Mouse (Mus musculus) erythroblast, embryonic 14.5 days (primary cell): ENCODE measurements around the gene Ppef2. TPM values are rescaled to one million over a fixed set of nuclear protein-coding genes. Genes with fewer than 3 reads are reported as not detected.
"Not testable (repeated sequence)": the region's sequence is repeated elsewhere in the genome, so short reads cannot be mapped to it uniquely, and the experiment has no call there.

Source experiments
- H3K27me3 ChIP-seq: 2 replicates; pipeline ENCODE4 v1.6.1; 2012; ENCODE audit warnings: inconsistent platforms; ENCODE audit not compliant: control insufficient read depth
- H3K36me3 ChIP-seq: 2 replicates; pipeline ENCODE4 v1.6.1; 2012; ENCODE audit warnings: mild to moderate bottlenecking, inconsistent platforms; ENCODE audit not compliant: control insufficient read depth
- H3K4me1 ChIP-seq: 2 replicates; pipeline ENCODE4 v1.6.1; 2012; ENCODE audit warnings: inconsistent platforms; ENCODE audit not compliant: control insufficient read depth
- H3K4me3 ChIP-seq: replicated peaks from 2 replicates; pipeline ENCODE3; 2012; ENCODE audit warnings: moderate library complexity, mild to moderate bottlenecking, inconsistent platforms
- H3K9me3 ChIP-seq: 2 replicates; pipeline ENCODE4 v1.6.1; 2012; ENCODE audit warnings: low read length, inconsistent platforms, mixed read lengths; ENCODE audit not compliant: control insufficient read depth
- GATA1 ChIP-seq: IDR thresholded peaks from 2 replicates; pipeline ENCODE4 v1.6.1; 2012; ENCODE audit warnings: low read length, inconsistent platforms, mixed read lengths
- TAL1 ChIP-seq: IDR thresholded peaks from 3 replicates; pipeline ENCODE4 v1.6.1; 2012; ENCODE audit warnings: low read length, inconsistent platforms, mixed read lengths
- polyA plus RNA-seq: library from polyadenylated mRNA; stranded (reverse); fragments of >175 nt; gene quantifications from 2 replicates; pipeline ENCODE4 v1.2.3, GENCODE M21; 2012

Gene Ppef2
- polyA plus RNA-seq, 1 experiment, result not detected

DNA sequence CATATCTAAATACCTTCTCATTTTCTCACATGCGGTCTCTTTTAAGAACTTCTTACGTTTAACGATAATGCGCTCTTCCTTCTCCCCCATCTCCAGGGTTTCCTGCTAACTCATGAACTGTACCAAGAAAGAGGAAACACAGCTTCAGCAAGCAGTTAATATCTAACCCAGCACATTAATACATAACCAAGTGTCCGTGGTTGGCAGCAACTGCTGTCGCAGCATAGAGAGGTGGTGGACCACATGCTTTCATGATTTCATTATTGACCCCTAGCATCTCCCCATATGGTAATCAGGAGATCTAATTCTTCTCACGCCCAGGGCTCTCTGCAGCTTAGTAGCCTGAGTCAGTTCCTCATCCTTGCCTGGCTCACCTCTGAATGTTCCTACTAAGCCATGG is 50.9 kb downstream of the Ppef2 start:
- Histone ChIP-seq H3K4me1 (peaks cover 7% of the 10 kb centered on the region), H3K9me3 (no peaks in the 10 kb centered on the region), H3K4me3 (no peak overlapping the region), H3K36me3 (peaks cover 41% of the 10 kb centered on the region), H3K27me3 (no peaks in the 10 kb centered on the region)
- TF ChIP-seq TAL1, result no peak
- TF ChIP-seq GATA1, result no peak

DNA sequence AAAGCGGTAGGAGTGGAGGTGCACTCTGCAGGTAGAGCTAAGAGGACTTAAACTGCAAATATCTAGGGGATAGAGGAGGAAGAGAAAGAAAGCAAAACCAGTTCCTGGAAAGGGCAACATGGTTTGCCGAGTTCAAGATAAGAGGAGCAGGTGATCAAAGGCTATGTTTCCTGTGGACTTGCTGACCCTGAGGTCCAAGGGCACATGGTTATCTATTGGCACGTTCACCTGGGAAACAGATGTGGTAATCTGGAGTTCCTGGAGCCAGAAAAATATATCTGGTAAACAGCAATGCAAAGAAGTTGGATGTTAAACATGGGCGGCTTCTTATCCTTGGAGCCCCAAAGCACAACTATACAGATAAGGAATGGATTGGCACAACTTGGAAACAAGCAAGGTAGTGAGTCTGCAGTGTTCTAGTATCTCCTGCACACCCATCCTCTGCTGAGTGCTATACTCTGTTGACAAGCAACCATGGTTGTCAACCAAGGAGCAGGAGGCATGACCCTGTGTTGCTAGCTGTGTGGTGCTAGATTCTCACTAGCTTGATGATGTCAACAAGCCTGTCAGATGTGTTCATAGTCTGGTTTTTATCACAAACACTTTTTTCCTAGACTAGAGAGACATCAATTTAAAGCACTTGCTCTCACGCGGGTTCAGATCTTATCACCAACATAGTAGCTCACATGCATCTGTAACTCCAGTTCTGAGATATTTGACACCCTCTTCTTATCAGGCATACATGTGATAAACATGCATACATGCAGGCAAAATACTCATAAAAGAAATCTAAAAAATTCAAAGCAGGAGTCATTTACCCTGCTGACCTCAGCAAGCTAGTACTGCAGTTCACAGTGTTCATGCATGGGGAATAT is 51.7 kb downstream of the Ppef2 start:
- peaks cover 7% of the 10 kb centered on the region for H3K4me1 ChIP-seq
- TF ChIP-seq TAL1 (no peak), GATA1 (no peak)
- no peaks in the 10 kb centered on the region for H3K9me3 ChIP-seq
- H3K36me3 ChIP-seq, result peaks cover 49% of the 10 kb centered on the region
- no peaks in the 10 kb centered on the region for H3K27me3 ChIP-seq
- no peak overlapping the region for H3K4me3 ChIP-seq

- no peaks in the 10 kb centered on the region for H3K9me3 ChIP-seq
- no peaks in the 10 kb centered on the region for H3K4me1 ChIP-seq
- H3K27me3 ChIP-seq, result no peaks in the 10 kb centered on the region
- peaks cover 95% of the 10 kb centered on the region for H3K36me3 ChIP-seq
- no peak for TF ChIP-seq GATA1
- TF ChIP-seq TAL1, result no peak
- H3K4me3 ChIP-seq, result no peak overlapping the region
These were observed 57.8 kb downstream of the Ppef2 start for GRCm38 (mm10) chr5:92198266-92198665.

DNA sequence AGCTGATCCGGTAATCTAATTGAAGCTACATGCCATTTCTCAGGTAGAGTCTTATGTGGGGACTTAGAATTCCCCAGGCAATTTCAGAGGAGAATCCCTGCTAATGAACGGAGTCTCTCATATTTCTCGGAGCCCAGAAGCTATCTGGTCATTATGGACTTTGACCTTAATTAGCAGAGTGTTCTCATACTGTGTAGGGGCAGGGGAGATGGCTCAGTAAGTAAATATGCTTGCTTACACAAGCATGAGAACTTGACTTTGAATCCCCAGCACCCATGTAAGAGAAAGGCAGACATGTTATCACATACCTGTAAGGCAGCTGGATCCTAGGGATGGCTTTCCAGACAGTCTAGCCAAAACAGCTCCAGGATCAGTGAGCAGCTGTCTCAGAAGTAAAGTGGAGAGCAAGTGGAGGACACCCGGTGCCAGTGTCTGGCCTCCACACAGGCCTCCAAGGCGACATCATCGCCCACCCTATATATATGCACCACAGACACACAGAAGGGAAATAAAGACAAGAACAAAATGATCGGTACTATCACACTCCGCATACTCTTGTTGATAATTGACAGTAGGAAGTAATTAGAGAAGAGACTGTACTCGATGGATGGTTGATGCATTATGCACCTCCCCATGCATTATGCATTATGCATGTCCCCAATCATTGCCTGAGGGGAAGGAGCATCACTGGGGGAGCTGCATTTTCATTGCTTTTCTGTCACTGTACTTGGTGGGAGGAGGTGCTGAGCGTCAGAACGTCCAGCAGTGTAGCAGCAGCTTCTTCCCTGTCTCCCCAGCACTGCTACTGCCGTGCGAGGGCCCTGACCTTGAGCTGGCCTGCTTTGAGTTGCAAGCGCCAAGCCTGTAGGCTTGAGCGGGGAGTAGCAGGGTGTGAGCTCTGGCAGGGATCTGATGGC is 58.9 kb downstream of the Ppef2 start:
- no peak overlapping the region for H3K4me3 ChIP-seq
- TF ChIP-seq GATA1, result no peak
- TF ChIP-seq TAL1, result no peak
- no peaks in the 10 kb centered on the region for H3K4me1 ChIP-seq
- no peaks in the 10 kb centered on the region for H3K9me3 ChIP-seq
- no peaks in the 10 kb centered on the region for H3K27me3 ChIP-seq
- H3K36me3 ChIP-seq, result peaks cover 96% of the 10 kb centered on the region

GRCm38 (mm10) chr5:92195716-92196115 is 60.4 kb downstream of the Ppef2 start:
- not testable (repeated sequence) for H3K4me3 ChIP-seq, H3K4me1 ChIP-seq
- H3K36me3 ChIP-seq, result peaks cover 89% of the 10 kb centered on the region

DNA sequence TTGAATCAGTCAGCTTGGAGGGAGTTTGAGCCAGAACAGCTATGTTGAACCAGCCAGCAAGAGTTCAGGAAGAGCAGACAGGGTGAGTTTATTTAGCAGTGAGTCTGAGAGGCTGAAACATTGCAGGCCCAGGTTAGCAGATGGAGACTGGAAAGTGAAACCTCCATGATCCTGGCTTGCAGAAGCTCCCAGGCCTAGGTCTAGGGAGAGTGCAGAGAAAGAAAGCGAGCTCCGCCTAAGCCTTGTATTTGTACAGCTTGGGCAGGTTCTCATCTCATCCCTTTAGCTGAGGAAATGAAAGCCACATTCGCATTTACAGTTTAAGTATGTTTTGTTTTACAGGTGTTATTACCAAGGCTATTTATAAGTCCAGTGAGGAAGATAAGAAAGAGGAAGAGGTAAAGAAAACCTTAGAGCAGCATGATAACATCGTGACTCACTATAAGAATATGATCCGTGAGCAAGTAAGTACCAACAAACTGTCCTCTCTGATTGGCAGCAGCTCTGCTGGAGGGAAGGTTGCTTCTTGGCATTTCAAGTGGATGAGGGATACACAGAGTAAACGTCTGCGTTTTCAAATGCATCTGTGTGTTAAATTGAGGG is 67.1 kb downstream of the Ppef2 start:
- H3K4me3 ChIP-seq, result no peak overlapping the region

More at GRCm38 (mm10) chr5:92195716-92196115, 60.4 kb downstream of the Ppef2 start:
- not testable (repeated sequence) for H3K9me3 ChIP-seq, H3K27me3 ChIP-seq

GRCm38 (mm10) chr5:92183071-92183830 is 72.8 kb downstream of the Ppef2 start:
- no peaks in the 10 kb centered on the region for H3K9me3 ChIP-seq
- H3K36me3 ChIP-seq, result peaks cover 77% of the 10 kb centered on the region
- no peak overlapping the region for H3K4me3 ChIP-seq
- H3K27me3 ChIP-seq, result no peaks in the 10 kb centered on the region
- no peak for TF ChIP-seq GATA1
- no peak for TF ChIP-seq TAL1
- no peaks in the 10 kb centered on the region for H3K4me1 ChIP-seq

More for the DNA sequence above, 67.1 kb downstream of the Ppef2 start:
- no peaks in the 10 kb centered on the region for H3K4me1 ChIP-seq
- H3K36me3 ChIP-seq, result peaks cover 79% of the 10 kb centered on the region
- H3K27me3 ChIP-seq, result no peaks in the 10 kb centered on the region
- no peaks in the 10 kb centered on the region for H3K9me3 ChIP-seq
- TF ChIP-seq TAL1 (no peak), GATA1 (no peak)

Other genes starting within 250 kb of the Ppef2 start
- gene Cdkl2, start 212.4 kb downstream of the Ppef2 start, polyA plus RNA-seq, result 0.02 TPM in 1 of 2 replicates, not detected in the other
- gene G3bp2, start 172.6 kb downstream of the Ppef2 start, polyA plus RNA-seq, result 1.2 and 1.3 TPM in 2 replicates
- gene Uso1, start 118.3 kb downstream of the Ppef2 start, polyA plus RNA-seq, result 0.53 and 0.71 TPM in 2 replicates
- gene U90926, start 40.9 kb downstream of the Ppef2 start, polyA plus RNA-seq, result not detected in 2 replicates
- 0.05 and 0.08 TPM in 2 replicates for gene Naaa, start 21.9 kb upstream of the Ppef2 start, polyA plus RNA-seq
- 0.13 and 0.55 TPM in 2 replicates for gene Sdad1, start 54.2 kb upstream of the Ppef2 start, polyA plus RNA-seq
- not detected in 2 replicates for gene Cxcl9, start 71.8 kb upstream of the Ppef2 start, polyA plus RNA-seq
- not detected in 2 replicates for gene Art3, start 75.5 kb upstream of the Ppef2 start, polyA plus RNA-seq
- not detected in 2 replicates for gene Cxcl10, start 92.6 kb upstream of the Ppef2 start, polyA plus RNA-seq
- 0.61 and 0.63 TPM in 2 replicates for gene Nup54, start 178.9 kb upstream of the Ppef2 start, polyA plus RNA-seq